Mouse (Mus musculus): ENCODE measurements at regions not wholly inside any gene's neighbourhood (a gene's known extent, or its start where the extent isn't known, plus 50 kb on each side); places are given as distances from the start of the nearest gene placed in this dataset.

DNA sequence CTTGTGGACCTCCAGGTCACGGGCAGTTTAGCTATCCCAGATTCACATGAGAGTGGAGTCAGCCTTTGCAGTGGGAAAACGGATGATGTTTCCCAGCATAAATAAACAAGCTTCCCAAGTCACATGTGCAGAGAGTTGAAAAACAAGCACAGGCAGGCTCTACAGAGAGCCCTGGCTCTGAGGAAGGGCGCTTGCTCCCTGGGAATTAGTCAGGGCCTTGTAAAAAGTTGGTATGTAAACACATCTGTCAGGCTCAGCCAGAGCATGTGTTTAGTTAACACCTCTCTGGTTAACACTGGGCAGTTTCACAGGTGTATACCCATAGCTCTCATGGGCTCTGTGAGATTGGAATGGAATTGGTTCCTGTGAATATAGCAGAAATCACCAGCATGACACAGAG lies 51.9 kb upstream of the Arhgap42 start:
- WGBS = 74% methylated on average over 3 of the region's 3 CpGs
- Histone ChIP-seq H3K4me1 (ENCODE audit: control insufficient read depth, insufficient read depth, low read depth, low read length) (no peaks in the 10 kb centered on the region), H3K4me2 (ENCODE audit: low read length) (no peak overlapping the region), H3K9ac (ENCODE audit: low read depth, low read length) (no peak overlapping the region), H3K36me3 (ENCODE audit: control insufficient read depth, insufficient read depth, low read length) (no peaks in the 10 kb centered on the region), H3K27me3 (replicated peaks; ENCODE audit: control insufficient read depth, insufficient read depth, low read length) (no peaks in the 10 kb centered on the region), H3K27ac (ENCODE audit: low read depth, low read length) (no peak overlapping the region), H3K4me3 (ENCODE audit: low read length) (no peak overlapping the region), H3K9me3 (ENCODE audit: control insufficient read depth, low read length) (no peaks in the 10 kb centered on the region)
- ATAC-seq = no peak

GRCm38 (mm10) chr9:9289570-9289969 lies 50.7 kb upstream of the Arhgap42 start:
- Histone ChIP-seq H3K9ac (ENCODE audit: low read depth, low read length) (no peak overlapping the region), H3K36me3 (ENCODE audit: control insufficient read depth, insufficient read depth, low read length) (no peaks in the 10 kb centered on the region), H3K4me2 (ENCODE audit: low read length) (no peak overlapping the region), H3K4me1 (ENCODE audit: control insufficient read depth, insufficient read depth, low read depth, low read length) (no peaks in the 10 kb centered on the region), H3K27me3 (replicated peaks; ENCODE audit: control insufficient read depth, insufficient read depth, low read length) (no peaks in the 10 kb centered on the region), H3K9me3 (ENCODE audit: control insufficient read depth, low read length) (no peaks in the 10 kb centered on the region), H3K27ac (ENCODE audit: low read depth, low read length) (no peak overlapping the region), H3K4me3 (ENCODE audit: low read length) (no peak overlapping the region)
- no peak for ATAC-seq
- WGBS = 61% methylated on average over 6 of the region's 6 CpGs
